Mouse (Mus musculus): ENCODE measurements around the gene Colq.

Colq gene

GRCm38 (mm10) chr14:31510322-31510721 lies 80.8 kb downstream of the Colq start:
- TF ChIP-seq GATA4 (IDR thresholded peaks at IDR 0.05; ENCODE audit: insufficient replicate concordance, low read length), result no peak

DNA sequence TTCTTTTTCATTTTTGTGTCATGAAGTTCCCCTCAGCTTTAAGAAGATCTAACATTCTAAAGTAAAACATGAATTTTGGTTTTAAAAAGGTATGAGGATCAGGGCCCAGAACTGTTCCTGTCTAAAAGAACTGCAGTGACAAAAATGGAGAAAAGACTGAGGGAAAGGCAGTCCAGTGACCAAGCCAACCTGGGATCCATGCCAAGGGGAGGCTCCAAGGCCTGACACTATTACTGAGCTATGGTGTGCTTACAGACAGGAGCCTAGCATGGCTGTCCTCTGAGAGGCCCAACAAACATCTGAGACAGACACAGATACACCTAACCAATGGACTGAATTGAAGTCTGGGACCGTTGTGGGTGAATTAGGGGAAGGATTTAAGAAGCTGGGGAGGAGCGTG lies 81.2 kb downstream of the Colq start:
- no peak for TF ChIP-seq GATA4 (IDR thresholded peaks at IDR 0.05; ENCODE audit: insufficient replicate concordance, low read length)

GRCm38 (mm10) chr14:31506456-31506855 lies 84.7 kb downstream of the Colq start:
- TF ChIP-seq GATA4 (IDR thresholded peaks at IDR 0.05; ENCODE audit: insufficient replicate concordance, low read length), result no peak

GRCm38 (mm10) chr14:31503406-31503805 lies 87.7 kb downstream of the Colq start:
- TF ChIP-seq GATA4 (IDR thresholded peaks at IDR 0.05; ENCODE audit: insufficient replicate concordance, low read length), result no peak

DNA sequence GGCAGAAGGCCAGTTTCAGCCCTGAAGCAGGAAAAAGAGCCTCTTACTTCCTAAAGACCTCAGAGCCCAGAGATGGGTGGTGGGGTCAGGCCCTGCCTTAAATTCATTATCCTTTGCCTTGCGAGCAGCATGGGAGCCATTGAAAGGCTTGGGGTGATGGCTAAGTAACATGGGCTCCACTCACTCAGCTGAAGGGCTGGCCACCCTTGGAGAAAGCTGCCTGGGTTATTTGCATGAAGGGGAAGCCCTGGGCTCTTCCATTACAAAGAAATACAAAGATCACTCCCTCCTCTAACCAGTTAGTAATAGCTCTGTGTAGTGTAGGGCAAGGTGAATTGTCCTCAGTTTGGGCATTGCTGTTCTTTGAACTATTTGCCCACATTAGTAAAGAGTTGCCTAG lies 91.6 kb downstream of the Colq start:
- TF ChIP-seq GATA4 (IDR thresholded peaks at IDR 0.05; ENCODE audit: insufficient replicate concordance, low read length), result no peak

GRCm38 (mm10) chr14:31496241-31496646 lies 94.9 kb downstream of the Colq start:
- TF ChIP-seq GATA4 (IDR thresholded peaks at IDR 0.05; ENCODE audit: insufficient replicate concordance, low read length), result no peak

GRCm38 (mm10) chr14:31495538-31495937 lies 95.6 kb downstream of the Colq start:
- TF ChIP-seq GATA4 (IDR thresholded peaks at IDR 0.05; ENCODE audit: insufficient replicate concordance, low read length), result no peak

DNA sequence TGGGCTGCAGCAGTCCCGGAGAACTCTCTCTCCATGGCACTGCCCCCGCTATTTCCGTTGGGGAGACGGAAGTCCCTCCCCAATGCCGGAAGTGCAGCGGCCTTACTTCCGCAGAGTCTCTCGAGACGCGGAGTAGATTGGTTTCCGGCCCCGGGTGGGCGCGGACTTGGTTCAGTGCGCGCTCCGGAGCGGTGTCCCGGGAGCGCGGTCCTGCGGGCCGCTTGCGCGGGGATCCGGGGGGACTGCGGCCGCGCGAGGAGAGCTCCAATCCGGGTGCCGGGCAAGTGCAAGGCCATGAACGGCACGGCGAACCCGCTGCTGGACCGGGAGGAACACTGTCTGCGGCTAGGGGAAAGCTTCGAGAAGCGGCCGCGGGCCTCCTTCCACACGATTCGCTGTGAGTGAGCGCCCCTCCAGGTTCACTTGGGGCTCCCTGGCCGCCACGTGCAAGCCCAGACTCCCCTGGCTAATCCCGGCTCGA lies 96.1 kb downstream of the Colq start, which contains the start of gene Mettl6:
Mettl6 (minus strand) TSS at position 66 of the 481 bp plus-strand sequence.
- TF ChIP-seq GATA4 (IDR thresholded peaks at IDR 0.05; ENCODE audit: insufficient replicate concordance, low read length), result peak; percentile 57; the same call in 1 of the 2 replicates

GRCm38 (mm10) chr14:31494349-31494974 lies 96.7 kb downstream of the Colq start, which contains the start of gene Eaf1:
Gene Eaf1, plus strand, starts transcription at chr14:31494399.
- TF ChIP-seq GATA4 (IDR thresholded peaks at IDR 0.05; ENCODE audit: insufficient replicate concordance, low read length), result no peak

- TF ChIP-seq GATA4 (IDR thresholded peaks at IDR 0.05; ENCODE audit: insufficient replicate concordance, low read length), result no peak
These were observed 97.2 kb downstream of the Colq start for GRCm38 (mm10) chr14:31493901-31494300.

DNA sequence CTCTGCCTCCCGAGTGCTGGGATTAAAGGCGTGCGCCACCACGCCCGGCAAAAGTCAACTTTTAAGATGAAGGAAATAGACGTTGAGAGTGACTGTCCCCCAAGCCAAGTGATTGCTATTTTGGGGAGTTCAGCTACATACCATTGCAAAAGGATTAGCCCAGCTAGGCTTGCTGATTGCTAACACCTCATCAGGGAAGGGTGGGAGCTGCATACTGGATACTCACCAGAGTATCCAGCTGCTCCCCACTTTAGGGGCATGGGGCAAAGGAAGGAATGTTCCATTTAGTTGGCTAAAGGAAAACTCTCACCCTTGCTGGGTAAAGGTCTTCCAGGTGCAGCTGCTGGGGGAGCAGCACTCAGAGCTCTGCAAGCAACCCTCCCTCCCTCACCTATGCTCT lies 103.1 kb downstream of the Colq start:
- no peak for TF ChIP-seq GATA4 (IDR thresholded peaks at IDR 0.05; ENCODE audit: insufficient replicate concordance, low read length)

GRCm38 (mm10) chr14:31486465-31486864 lies 104.7 kb downstream of the Colq start:
- TF ChIP-seq GATA4 (IDR thresholded peaks at IDR 0.05; ENCODE audit: insufficient replicate concordance, low read length), result no peak

GRCm38 (mm10) chr14:31482417-31482816 lies 108.7 kb downstream of the Colq start:
- TF ChIP-seq GATA4 (IDR thresholded peaks at IDR 0.05; ENCODE audit: insufficient replicate concordance, low read length), result no peak

DNA sequence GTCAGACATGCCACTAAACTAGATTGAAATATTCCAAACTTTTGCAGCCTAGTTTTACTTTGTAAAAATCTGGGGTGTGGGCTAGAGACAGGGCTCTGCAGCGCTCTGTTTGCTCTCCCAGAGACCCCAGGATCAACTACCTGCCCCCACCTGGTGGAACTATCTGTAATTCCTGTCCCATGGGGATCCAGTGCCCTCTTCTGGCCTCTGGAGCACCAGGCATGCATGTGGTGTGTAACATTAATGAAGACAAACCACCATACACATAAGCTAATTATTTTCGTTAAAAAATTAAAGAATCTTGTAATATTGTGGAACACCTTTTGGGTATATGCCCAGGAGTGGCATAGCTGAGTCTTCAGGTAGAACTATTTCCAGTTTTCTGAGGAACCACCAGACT lies 117.8 kb downstream of the Colq start:
- no peak for TF ChIP-seq GATA4 (IDR thresholded peaks at IDR 0.05; ENCODE audit: insufficient replicate concordance, low read length)

All from liver, adult (tissue).